Mouse (Mus musculus) natural killer cell, adult 2 months (primary cell): Measurements from ENCODE around the gene Nos1.

Experiments
- DNase-seq, 2 experiments: peaks; one replicate each; pipeline ENCODE4 v3.0.0; 2022; ENCODE audit warnings: low spot score in 2 of 2

Nos1 gene

DNA sequence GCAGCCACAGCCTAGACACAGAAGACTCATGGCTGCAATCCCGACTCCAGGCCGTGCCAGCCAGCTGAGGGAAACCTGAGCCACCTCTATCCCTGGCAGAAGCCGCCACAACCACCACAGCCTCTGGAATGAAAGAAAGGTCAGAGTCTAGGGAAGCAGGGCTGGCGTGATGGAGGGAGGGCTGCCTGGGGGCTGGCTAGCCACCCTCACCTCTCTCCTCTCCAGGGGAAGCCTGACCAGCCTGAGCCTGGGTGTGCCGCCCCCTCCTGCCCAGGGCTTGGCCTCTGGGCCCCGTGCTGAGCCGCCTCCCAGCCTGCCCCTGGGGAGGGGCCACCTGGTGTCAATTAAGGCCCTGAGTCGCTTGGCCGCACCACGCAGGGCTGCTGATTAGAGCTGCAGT lies at the start of gene Nos1:
TSS of gene Nos1 (plus strand) at position 352 of the 400 bp plus-strand sequence.
- DNase-seq, result no peak

DNA sequence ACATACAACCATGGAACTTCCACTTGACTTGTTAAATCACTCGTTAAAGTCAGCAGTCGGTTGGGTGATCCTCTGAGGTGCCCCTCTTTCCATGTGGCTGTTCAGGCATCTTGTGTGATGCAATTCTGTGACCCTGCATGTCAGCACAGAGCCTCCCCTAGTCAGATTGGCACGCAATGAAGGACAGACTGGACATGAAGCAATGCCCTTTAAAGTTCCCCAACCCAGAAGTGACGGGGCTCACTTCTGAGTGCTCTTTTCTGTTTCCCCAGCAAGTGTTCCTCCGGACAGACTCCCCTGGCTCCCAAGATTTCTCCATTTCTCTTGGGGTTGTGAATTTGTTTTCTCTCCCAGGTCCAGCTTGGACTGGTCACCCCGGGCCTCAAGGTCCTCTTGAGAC lies 49.5 kb upstream of the Nos1 start:
- no peak for DNase-seq

DNA sequence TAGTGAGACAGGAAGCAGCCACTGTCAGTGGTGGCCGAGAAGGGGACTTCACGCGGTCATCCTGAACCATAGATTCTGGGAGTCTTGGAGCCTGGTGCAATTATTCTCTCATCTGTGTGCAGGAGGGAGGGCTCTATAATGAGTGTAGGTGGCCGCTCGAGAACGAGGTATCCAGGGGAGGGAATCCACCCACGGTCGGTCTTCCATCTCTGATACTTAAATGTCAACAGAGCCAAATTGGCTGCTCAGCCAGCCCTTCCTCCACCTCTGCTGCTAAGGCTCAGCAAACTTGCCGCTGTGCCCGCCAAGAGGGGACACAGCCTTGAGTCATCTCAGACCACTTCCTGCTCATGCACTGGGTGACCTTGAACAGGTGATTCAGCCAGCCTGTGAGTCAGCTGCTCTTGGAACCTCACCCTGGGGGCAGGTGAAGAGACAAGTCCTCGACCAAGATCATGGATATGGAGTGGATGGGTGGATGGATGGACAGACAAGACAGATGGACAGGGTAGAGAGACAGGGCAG lies 36.1 kb upstream of the Nos1 start:
- DNase-seq, result no peak

DNA sequence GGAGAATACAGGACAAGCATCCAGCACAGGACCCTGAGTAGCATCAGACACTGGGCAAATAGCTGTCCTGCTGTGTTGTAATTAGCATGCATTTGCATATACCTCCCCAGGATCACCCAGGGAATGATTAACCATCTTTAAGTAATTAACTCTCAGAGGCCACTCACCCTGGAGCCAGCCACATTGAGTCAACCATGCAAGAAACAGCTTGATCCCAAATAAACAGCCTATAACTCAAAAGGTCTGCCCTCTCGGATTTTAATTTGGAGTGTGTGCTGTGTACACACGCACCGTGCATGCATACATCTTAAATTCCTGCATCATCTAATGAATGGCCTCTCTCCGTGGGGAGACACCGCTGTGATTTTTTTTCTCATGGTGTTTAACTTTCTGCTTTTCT lies 31.5 kb upstream of the Nos1 start:
- DNase-seq, result no peak

DNA sequence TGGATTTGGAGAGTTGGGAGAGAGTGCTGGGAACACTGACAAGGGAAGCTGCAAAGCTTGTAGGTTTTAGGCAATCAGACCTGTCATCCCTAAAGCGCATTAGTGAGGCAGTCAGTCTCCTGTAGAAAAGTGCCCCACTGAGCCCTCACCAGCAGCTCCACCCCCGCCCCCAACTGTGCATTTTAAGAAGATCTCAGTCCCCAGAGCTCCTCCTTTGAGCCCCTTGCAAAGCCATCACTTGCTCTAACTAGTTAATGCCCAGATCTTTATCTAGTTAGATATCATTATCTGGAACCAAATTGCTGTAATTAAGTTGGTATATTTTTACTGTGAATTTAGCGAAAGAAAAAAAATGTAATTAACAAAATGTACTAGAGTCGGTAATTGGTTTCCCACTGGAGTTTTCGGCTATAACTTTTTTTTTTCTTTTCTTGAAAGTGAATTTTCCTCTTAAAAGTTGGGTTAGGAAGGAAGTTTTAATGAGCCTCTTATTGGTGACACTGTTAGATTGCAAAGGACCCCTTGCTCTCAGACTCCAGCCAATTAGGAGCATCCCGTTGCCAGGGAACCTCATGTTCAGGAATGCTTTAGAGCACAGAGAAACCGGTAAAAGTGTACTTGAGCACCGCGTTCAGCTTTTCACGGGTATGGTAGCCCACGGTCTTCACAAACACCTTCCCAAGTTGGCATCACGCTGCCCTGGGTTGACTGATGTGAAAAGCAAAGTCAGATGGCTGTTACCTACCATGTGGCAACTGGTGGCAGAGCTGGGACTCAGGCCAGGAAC lies 22.9 kb upstream of the Nos1 start:
- no peak for DNase-seq

DNA sequence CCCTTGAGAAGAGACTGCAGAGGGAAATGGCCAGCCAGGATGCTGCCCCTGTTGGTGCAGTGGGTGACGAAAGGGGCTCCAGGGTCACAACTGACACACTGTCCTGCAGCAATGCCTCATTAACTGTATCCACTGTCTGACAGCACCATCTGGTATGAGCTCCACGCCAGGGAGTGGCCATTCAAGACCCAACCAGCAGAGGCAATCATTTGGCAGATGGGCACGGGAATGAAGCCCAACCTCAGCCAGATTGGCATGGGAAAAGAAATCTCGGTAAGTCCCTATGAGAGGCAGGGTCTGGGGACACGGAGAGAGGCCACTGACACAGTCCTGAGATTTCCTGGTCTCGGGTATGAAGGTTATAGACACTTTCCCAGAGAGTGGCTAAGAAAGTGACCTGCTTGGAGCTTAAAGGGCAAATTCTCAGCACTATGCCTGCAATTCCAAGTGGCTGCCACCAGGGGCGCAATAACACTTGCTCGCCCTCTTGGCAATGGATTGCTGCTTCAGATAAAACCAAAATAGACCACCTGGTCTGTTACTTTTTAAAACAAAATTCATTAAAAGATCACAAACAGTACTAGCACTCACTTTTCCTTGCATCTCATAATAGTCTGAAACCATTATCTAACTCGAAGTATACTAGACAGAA lies 19.5 kb upstream of the Nos1 start:
- no peak for DNase-seq

DNA sequence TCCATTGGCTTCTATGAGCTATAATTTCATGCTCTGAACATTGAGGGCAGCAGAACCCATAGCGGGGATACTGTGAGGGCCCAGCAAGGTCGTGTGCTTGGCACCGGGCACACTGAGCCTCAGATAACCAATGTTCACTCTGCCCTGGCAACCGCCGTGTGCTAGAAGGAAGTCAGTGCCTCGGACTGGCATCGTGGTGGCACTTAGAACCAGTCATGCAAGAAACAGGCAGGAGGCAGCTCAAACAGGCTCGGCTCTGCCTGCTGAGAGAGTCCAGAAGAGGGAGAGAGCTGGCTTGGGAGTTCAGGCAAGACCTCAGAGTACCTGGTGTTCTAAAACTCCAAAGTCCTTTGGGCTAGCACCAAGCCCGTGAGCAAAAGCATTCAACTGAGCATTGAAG lies 16.3 kb upstream of the Nos1 start:
- no peak for DNase-seq

DNA sequence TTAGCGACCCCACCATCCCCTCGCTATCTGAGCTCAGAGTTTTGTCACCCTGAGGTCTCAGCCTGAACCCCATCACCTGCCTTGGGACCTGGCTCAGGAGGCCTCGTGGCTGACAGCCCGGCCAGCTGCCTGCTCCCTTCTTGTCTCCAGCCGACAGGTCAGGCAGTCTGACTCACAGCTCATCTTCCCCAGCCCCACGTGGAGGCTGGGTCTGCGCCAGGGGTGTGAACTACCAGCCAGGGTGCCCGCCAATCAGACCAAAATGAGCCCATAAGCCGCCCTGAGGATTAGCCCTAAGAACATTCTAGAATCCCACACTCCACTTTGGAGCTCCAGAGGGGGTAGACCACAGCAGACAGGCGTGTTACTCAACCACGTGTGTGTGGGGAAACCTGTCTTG lies 1.7 kb upstream of the Nos1 start:
- no peak for DNase-seq

DNA sequence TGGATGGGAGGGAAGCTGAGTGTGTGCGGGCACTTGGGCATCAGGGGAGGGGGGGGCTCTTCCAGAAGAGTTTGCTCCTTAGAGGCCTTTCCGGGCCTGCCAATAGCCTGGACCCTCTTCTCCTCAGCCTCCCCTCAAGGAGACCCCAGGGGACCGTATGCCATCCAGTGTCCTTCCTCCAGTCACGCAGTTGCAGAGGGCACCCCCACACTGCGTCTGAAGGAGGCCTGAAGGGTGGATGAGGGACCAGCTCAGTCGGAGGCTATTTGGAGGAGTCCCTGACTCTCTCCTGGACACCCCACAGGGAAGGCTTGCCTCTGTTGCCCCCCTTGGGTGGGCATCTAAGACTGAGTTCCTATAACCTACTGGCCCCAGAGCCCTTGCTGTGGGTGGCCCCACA lies 346 bp downstream of the Nos1 start:
- DNase-seq, result no peak

DNA sequence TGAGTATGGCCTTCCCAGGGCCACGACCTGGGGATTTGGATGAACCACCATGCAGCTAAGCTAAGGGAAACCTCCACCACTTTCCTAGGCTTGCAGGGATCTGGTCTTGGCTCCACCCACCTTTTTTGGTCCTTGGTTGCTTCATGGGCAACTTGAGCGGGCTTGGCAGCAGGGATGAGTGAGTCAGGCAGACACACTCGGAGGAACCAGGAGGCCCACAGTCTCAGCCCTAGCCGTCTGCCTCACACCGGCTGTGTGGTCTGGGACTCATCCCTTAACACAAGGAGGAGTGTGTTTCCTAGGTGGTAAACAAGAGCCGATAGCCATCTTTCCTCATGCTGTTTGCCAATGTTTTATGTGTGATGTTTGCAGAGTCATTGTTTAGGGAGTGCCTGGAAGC lies 9.2 kb downstream of the Nos1 start:
- DNase-seq, result no peak

DNA sequence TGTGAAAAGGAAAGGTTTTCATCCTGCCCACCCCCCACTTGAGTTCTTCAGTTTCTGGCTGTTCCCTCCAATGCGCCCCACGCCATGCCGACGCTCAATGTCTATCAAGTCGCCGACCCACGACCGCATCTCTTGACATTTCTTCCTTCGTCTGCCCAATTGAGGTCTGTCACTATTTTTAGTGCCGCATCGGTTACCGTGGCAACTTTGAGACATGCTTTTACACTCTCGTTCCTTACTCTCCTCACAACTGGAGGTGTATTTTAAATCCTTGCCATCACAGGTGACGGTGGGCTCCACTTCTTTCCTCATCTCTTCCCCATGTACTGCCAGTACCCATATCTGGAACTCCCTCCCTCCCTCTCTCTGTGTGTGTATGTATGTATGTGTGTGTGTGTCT lies 11.0 kb downstream of the Nos1 start:
- DNase-seq, result no peak

DNA sequence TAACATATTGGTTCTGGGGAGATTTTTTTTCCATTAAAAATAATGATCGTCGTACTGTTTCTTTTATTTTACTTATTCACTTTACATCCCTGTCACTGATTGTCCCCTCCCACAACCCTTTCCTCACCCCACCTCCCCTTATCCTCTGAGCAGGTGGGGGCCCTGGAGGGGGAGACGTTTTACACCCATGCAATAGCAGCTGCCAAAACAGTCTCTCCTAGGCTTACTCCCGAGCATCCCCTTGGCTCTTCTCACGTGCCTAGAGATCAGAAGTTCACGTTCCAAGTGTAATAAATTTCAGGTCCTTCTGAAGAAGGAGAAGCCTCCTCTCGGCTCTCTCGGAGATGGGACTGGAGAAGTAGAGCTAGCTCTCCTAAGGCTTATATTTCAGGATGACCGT lies 20.0 kb downstream of the Nos1 start:
- DNase-seq, result no peak

DNA sequence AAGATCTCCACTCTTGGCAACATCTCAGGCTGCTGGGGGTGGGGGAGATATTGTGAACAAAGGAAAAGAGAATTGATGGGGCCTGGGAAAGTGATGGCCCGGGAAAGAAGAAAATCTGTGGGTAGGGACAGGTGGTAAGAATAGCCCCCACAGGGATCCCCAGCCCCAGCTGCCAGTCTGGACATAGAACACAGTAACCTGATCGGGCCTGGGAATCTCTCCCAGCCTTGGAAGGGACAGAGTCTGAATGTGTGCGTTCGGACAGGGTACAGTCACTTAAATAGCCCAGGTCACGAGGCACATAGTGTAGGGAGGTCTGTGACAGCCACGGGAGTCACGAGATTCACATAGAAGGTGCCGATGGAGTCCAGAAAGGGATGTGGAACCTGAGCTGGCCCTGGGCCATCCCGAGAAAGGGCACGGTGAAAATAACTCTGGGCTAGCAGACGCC lies 21.3 kb downstream of the Nos1 start:
- no peak for DNase-seq

DNA sequence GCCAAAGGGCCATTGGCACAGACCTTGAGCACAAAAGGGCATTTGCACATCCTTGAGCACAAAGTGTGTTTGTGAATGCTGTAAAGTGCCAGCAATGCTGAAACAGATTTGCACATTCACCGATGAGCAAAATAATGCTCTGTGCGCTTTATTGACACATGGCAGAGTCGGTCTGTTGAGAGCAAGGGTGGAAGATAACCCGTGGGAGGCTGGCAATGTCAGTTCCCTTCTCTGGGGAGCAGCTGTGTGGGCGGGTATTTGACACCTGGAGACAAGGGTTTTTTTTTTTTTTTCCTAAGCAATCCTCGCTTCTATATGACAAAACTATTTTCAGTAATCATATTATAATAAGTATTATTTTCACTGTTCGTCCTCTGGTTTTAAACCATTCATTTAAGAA lies 22.7 kb downstream of the Nos1 start:
- DNase-seq, result no peak

DNA sequence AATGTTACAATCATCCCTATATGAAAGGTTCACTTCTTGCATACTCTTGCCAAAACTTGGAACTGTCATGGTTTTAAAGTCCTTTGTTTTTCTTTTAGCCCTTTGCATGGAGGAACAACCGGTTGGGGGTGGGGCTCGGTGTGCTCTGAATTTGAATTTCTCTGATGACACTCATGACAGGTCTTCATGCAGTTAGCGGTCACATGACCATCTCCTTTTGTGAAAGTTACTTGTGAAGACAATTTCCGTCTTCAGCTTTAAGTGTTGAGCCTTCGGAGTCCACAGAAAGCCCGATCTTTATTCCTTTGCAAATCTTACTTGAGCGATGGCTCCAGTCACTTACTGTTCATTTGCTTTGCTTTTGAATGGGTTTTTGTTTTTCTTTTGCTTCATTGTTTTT lies 30.1 kb downstream of the Nos1 start:
- no peak for DNase-seq

DNA sequence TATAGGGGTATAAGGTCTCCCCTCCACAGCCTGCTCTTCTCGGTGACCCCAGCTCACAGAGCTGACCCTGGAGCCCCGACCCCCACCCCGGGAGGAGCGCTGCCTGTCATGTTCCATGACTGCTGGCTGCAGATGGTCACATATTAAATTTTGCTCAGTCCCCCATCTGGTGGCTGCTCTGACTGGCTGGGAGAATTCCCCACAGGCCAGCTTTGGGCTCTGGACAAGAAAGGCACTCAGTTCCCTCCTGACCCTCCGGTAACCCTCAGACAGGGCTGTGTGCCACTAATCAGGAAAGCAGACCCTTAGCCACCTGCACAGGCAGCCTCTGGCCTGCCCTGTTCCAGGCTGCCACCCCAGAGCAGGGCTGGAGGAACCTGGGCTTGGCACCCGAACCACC lies 38.0 kb downstream of the Nos1 start:
- DNase-seq, result no peak

DNA sequence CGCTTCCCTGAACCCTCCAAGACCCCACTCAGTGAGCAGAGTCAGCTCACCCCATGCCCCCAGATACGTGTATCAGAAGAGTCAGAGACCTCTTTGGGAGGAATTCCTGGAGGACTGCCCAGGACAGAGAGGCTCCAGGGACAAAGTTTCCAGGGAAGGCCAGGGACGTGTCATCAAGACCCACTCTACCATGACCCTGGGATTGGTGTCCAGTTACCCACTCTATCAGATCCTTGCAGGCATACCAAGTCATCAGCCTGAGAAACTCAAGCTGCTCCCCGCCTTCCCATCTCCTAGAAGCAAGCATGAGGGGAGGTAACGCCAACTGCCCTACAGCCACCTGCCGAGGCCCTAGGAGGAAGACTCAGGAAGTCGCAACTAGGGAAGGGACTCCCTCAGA lies 39.6 kb downstream of the Nos1 start:
- DNase-seq, result no peak

DNA sequence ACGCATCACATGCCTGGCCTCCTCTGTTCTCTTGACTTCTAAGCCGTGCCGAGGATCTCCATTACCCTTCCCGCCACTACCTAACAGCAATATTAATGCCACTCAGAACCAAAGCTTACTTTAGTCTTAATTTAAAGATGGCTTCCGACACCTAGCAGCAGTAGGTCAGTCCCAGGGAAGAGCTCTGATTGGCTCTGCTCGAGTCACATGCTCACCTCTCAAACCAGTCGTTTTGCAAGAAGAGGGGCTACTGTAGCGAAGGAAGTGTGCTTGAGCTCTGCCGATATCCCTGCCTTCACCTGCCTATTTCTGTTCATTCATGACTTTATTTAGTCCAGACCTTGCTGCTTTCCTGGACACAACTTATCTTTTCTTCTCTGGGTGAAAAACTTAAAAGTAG lies 43.0 kb downstream of the Nos1 start:
- no peak for DNase-seq

DNA sequence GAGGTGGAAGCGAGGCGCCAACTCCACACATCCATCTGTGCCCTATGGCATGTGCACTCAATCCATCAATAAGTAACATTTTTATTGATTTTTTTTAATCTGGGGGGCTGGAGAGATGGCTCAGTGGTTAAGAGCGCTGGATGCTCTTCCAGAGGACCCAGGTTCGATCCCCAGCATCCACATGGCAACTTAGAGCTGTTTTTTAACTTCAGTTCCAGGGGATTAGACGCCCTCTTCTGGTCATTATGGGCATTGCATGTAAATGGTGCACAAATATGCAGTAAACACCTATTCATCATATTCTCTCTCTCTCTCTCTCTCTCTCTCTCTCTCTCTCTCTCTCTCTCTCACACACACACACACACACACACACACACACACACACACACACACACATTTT lies 43.7 kb downstream of the Nos1 start:
- DNase-seq, result no peak

DNA sequence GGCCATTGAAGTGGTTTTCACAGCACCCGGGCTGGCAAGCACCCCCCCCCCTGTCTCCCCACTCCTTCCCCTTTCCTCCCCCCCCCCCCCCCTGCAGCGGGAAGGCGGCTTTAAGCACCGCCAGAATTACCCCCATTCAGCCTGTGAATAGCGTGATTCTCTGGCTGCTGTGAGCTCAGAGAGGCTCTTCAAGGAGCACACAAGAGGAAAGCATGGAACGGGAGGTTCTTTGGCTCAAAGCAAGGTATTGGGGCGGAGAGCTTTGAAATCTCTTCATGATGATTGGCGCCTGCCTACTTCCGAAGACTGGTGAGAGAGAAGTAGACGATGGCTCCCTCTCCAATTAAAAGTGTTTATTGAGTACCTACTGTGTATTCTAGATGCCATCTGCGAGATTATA lies 44.5 kb downstream of the Nos1 start:
- no peak for DNase-seq

DNA sequence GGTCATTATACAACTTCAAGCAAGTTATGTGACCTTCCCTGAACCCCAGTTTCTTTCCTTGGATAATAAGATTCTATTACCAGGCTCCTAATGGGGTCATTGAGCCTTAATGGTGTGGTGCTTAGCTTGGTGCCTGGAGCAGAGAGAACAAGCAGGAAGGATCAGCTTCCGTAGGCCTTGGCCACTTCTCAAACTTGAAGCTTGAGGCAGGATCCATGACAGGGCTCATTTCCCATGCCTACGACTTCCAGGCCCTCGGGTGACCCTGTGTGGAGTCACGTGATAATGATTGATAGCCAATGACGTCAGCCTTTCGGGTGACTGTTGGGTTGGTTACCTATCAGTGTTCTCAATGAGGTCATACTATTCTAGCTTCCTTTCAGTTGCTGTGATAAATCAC lies 46.5 kb downstream of the Nos1 start:
- no peak for DNase-seq

DNA sequence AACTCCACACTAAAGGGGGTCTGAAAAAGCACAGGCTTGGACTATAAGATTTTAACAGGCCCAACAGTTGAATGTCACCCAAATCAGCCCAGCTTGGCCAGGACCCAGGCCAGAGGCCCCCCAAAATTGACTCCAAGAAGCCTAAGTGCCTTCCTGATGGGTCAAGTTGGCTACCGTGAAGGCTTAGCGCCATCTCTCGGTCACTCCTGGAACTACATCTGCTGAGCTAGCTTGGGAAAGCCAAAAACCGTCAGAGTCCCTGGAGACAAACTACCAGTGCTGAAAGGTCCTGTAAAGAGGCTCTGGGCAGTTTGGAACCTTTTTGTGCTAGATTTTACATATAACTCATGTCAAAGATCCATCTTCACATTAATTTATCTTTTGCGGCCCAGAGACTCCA lies 56.1 kb downstream of the Nos1 start:
- peak in 1 of 2 experiments; percentile 11 for DNase-seq

DNA sequence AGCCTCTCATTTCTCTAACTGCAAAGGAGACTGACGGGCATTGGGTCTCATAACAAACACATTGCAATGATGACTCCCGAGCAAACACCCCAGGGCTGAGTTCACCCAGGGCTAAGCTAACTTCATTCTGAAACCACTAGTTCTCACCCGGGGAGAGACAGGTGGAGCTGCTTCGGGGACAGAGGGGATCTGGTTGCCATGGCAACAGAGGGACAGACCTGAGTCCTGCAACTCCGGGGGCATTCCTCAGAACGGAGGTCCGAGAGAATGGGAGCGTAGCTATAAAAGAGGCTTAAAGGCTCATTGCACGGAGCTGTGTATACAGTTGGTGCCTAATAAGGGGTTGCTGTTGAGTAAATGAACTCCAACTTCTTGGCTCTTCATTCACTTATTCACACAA lies 56.9 kb downstream of the Nos1 start:
- DNase-seq, result no peak
